Mouse (Mus musculus): ENCODE data around the gene Ppfia4.

The Ppfia4 gene

GRCm38 (mm10) chr1:134298636-134299411 is 33.9 kb downstream of the Ppfia4 start:
- DNase-seq (ENCODE audit: low read depth, low spot score): peak; percentile 36

GRCm38 (mm10) chr1:134297265-134297664 is 35.5 kb downstream of the Ppfia4 start:
- DNase-seq (ENCODE audit: low read depth, low spot score): no peak

- no peak for DNase-seq (ENCODE audit: low read depth, low spot score)
These were observed 38.8 kb downstream of the Ppfia4 start for GRCm38 (mm10) chr1:134293738-134294604.

- no peak for DNase-seq (ENCODE audit: low read depth, low spot score)
These were observed 39.5 kb downstream of the Ppfia4 start for GRCm38 (mm10) chr1:134293276-134293675.

GRCm38 (mm10) chr1:134292601-134293000 is 40.1 kb downstream of the Ppfia4 start:
- DNase-seq (ENCODE audit: low read depth, low spot score): no peak

- DNase-seq (ENCODE audit: low read depth, low spot score): no peak
These were observed 40.7 kb downstream of the Ppfia4 start for GRCm38 (mm10) chr1:134292073-134292472.

- no peak for DNase-seq (ENCODE audit: low read depth, low spot score)
These were observed 41.2 kb downstream of the Ppfia4 start for GRCm38 (mm10) chr1:134291555-134291954.

GRCm38 (mm10) chr1:134290909-134291308 is 41.8 kb downstream of the Ppfia4 start:
- peak; percentile 81 for DNase-seq (ENCODE audit: low read depth, low spot score)

GRCm38 (mm10) chr1:134290300-134290699 is 42.4 kb downstream of the Ppfia4 start:
- no peak for DNase-seq (ENCODE audit: low read depth, low spot score)

GRCm38 (mm10) chr1:134289598-134290099 is 43.1 kb downstream of the Ppfia4 start, which contains the start of gene Myog:
Gene Myog (plus strand): TSS chr1:134289989.
- no peak for DNase-seq (ENCODE audit: low read depth, low spot score)

GRCm38 (mm10) chr1:134288239-134288638 is 44.5 kb downstream of the Ppfia4 start:
- no peak for DNase-seq (ENCODE audit: low read depth, low spot score)

GRCm38 (mm10) chr1:134285458-134286120 is 47.1 kb downstream of the Ppfia4 start:
- no peak for DNase-seq (ENCODE audit: low read depth, low spot score)

- no peak for DNase-seq (ENCODE audit: low read depth, low spot score)
These were observed 49.6 kb downstream of the Ppfia4 start for GRCm38 (mm10) chr1:134283108-134283507.

- DNase-seq (ENCODE audit: low read depth, low spot score): no peak
These were observed 50.4 kb downstream of the Ppfia4 start for GRCm38 (mm10) chr1:134282342-134282741.

GRCm38 (mm10) chr1:134281563-134281962 is 51.2 kb downstream of the Ppfia4 start:
- peak; percentile 43 for DNase-seq (ENCODE audit: low read depth, low spot score)

GRCm38 (mm10) chr1:134280174-134280573 is 52.6 kb downstream of the Ppfia4 start:
- DNase-seq (ENCODE audit: low read depth, low spot score): no peak

GRCm38 (mm10) chr1:134276823-134277222 is 55.9 kb downstream of the Ppfia4 start:
- DNase-seq (ENCODE audit: low read depth, low spot score): no peak

GRCm38 (mm10) chr1:134275616-134276464 is 56.9 kb downstream of the Ppfia4 start:
- DNase-seq (ENCODE audit: low read depth, low spot score): no peak

- DNase-seq (ENCODE audit: low read depth, low spot score): no peak
These were observed 58.2 kb downstream of the Ppfia4 start for GRCm38 (mm10) chr1:134274483-134274920.

GRCm38 (mm10) chr1:134273493-134274395 is 59.0 kb downstream of the Ppfia4 start:
- no peak for DNase-seq (ENCODE audit: low read depth, low spot score)

Data from ES-CJ7 (cell line).